Mouse (Mus musculus) layer of hippocampus, adult 11-12 months (tissue): ENCODE results near the gene Dlgap4.

Source experiments
- DNase-seq: peaks from one replicate; pipeline ENCODE4 v3.0.0; 2022; ENCODE audit warnings: low spot score

Gene Dlgap4

DNA sequence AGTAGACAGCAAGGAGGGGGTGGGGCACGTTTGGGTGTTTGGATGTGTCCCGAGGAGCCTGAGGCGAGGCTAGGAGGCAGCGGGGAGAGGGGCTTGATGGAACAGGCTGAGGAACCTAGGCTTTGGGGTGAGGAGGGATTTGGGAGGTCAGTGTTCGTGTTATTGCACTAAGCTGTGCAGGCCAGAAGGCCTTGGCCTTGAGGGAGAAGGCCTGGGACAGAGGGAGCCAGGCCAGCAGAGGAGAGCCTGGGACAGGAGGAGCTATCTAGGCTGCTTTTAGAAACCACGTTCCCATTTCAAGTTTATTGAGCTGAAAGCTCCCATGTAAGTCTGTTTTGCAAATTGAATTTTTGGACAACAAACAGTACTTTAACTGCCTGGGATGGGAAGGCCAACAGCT, 46.5 kb downstream of the Dlgap4 start:
- no peak for DNase-seq

DNA sequence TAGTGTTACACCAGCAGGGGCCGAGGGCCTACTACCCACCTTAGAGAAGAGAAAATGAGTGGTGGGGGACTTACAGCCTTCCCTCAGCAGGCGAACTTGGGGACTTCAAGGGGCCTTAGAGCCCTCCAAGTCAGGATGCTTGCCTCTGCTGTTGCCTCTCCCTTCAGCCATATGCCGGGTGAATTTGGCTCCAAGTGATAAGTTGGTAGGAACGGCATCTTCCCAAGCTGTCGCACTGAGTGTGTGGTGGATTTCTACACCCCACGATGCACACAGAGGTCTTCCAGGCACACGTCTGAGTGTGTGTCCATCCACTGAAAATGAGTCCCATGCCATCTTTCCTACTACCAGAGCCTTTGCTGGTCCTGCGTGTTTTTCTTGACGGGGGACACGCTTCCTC, 49.7 kb downstream of the Dlgap4 start:
- no peak for DNase-seq

DNA sequence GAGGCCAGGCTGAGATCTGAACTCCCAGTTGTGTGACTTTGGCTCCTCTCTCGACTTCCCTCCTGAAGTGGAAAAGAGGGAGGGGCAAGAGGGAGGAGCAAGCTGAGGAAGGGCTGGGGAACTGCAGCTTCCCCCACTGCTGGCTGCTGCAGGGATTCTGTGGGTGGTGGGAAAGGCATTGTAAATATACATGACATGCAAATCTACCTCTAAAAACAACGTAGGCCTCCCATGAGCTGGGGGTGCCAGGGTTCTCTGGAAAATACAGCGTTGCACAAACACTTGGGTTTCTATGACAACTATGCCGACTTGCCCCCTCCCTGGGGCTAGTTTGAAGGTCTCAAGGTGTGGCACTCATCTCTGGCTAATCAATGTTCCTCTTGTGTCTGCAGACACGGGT, 50.9 kb downstream of the Dlgap4 start:
- no peak for DNase-seq

DNA sequence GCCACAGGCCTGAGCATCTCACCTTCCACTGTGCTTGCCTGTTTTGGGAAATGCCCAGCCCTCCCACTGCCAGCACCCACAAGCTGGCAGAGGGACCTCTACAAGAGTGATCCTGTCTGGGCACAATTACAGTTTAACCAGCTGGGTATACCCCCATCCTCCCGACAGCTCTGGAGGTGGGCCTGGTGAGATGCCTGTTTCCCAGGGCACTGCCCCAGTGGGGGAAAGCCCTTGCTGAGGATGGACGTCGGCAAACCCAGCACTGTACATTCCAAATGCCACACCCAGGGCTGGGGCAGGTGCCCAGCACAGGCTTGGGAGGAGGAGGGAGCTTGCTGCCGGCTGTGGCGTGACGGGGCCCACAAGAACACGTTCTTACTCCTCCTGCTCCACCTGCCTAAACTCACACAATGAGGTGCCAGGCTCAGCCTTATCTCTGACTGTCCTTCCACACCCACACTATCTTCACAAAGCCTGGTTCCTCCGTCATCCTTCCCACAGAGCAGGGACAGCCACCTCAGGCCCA, 51.6 kb downstream of the Dlgap4 start:
- peak; percentile 28 for DNase-seq

DNA sequence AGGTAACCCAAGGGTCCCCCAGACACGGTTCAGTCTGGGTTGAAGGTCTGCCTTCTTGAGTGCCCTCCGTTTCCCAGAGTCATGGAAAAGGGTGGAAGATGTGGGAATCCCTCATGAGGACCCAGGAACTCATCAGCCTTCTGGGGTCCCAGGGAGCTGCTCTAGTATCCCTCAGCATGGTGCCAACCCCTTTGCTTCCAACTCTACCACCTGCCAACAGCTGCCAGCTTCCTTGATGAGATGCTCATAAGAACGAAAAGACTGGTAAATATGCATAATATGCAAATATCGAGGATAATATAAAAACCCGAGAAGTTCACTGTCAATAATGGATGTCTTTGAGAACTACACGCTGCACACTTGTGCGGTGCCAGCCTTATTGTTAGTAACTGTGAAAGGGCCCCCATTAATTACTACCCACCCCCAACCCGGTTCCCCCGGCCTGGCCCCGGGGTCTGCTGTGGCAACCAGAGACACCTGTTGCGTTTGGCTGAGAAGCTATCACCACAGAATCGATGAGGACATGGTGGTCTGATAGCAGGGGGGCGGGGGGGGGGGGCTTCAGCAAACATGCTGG, 52.2 kb downstream of the Dlgap4 start:
- DNase-seq, result no peak

DNA sequence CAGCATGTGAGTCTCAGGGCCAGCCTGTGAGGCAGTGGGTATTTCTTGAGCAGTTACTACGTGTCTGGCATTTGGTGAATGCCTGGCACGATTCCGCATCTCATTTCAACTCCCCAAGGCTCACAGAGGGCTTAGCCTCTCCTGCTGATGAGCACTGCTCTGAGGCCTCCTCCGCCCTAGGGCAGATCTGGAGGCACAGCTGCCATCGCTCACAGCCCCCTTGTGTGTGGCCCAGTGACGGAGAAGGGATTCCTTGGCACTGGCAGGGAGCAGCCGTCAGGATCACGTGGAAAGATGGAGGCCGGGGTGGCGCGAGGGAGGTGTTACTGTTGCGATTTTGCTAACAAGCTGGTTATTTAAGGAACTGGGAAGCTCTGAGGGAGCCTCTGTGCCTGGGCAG, 52.7 kb downstream of the Dlgap4 start:
- peak; percentile 82 for DNase-seq

DNA sequence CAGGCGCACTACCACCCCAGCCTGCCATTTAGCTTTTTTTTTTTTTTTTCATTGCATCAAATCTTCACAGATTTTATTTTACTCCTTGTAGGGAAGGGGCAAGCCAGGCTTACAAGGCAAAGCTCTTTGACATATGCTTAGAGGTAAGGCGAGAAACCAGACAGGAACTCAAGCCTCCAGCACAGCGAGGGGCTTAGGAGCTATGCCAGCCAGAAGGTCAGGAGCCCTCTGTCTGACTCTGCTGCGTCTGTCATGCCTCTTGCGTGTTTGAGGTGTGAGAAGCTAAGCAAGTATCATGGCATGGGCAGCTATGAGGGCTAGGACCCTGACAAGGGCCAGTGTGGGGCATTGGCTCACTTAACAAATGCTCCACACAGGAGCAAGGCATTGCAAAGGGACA, 53.8 kb downstream of the Dlgap4 start:
- DNase-seq, result no peak

DNA sequence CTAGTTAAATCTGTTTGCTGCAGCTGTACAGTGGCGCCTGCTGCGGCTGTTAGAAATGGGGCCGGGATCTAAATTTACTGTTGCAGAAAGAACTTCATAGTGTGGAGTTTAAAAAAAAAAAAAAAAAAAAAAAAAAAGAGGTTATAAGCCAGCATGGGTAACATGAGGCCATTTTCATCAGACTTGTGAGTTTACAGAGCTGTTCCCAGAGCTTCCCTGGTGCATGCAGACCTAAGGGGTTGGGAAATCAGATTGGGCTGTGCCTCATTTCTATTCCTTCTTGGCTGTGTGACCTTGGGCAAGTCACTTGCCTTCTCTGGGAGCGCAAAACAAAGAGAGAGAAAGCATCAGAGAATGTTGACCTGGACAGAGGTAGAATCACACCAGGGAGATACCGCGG, 55.1 kb downstream of the Dlgap4 start:
- no peak for DNase-seq

DNA sequence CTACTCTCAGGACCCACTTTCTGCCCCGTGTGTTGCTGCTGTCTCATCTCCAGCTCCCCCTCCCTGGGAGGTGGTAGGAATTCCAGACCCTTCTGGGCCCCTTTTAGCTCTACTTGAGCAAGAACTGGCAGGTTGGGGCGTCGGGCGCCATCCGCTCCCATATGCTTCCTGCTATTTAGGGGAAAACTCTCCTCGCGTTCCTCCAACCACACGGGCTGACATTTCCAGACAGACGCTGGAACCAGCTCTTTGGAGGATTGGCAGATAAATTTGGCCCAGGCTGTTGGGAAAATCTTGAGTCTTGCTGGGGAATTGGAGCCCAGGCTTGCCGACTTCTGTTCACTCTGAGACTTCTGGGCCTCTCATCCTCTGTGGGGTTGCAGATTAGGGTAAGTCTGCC, 59.8 kb downstream of the Dlgap4 start:
- DNase-seq, result peak; percentile 76

DNA sequence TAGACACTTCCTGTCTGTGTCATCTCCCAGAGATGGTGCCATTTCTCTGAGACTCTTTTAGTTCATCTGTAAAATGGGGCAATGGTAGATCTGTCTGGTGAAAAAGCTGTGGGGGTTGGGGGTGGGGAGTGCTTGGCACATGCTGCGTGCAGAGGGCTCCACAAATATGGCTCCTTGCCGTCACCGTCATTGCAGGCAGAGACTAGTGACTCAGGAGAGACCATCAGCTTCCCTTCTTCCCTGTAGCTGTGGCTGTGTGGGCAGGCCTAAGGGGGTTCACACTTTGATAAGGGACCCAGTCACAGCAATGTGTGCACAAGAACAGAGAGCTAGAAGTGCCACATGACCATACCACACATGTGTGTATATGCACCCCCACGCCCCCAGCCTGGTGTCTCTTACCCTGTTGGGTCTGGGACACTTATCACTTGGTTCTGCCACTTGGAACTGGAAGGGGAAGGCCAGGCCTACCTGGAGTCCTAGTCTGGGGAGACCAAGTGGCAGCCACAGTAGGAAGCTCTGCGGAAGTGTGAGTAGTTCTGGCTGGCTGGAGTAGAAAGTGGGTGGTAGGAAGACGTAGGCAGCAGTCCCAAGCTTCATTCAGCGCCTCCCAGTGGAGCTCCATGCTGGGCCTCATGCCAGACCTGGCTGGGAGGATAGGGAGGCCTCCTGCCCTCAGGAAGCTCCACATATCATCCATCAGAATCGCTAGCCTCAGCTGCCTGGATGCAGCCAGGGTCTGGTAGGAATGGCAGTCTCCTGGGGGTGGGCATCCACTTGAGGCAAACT, 60.6 kb downstream of the Dlgap4 start:
- no peak for DNase-seq

DNA sequence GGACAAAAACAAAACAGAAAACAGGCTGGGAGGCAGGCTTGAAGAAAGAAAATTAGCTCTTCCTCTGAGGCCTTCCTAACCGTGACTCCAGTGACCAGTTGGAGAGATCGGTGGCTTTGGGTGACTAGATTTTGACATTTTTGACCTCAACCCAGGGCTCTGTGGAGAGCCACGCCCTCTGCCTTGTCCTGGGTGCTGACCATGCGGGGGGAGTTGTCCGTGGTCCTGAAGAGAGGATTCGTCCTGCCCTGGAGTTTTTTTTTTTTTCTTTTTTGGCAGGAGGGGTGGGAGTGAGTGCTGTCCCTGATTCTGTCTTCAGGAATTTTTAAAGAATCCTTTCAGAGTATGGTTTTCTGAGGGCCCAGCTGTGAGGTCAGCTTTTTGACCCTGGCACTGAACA, 63.4 kb downstream of the Dlgap4 start:
- no peak for DNase-seq

DNA sequence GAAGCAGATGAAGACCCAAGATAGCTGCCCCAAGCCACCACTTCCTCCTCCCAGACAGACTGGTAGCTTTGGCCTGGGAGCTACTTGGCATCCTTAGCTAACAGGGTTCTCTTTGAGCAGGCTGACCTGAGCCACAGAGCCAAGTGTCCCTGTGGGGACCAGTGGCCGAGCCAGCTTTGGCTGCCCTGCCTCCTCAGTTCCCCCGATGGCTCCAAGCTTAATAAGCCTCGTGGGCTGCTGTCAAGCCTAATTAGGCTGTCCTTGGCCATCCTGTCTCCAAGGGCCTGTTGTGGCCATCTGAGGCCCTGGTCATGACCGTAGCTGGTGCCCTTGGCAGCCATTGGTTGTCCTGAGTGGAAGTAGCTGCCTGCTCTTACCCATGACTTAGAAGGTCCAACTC, 64.6 kb downstream of the Dlgap4 start:
- no peak for DNase-seq

DNA sequence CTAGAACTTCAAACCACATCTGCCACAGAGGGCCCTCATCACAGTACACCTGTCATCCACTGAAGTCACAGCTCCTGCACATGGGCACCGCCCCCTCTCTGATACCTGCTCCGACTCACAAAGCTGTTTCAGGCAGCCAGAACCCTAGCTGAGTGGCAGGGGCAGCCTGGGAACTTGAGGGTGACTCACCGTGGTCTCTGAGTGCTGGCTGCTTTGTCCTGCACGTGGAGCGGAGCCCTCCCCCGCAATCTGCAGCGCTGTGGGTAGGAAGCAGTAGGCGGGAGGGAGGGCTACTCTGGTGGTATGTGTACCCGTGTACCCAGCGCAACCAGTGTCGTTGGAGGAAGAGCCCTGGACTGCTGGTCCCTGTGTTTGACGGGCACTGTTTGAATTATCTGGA, 69.5 kb downstream of the Dlgap4 start:
- no peak for DNase-seq

DNA sequence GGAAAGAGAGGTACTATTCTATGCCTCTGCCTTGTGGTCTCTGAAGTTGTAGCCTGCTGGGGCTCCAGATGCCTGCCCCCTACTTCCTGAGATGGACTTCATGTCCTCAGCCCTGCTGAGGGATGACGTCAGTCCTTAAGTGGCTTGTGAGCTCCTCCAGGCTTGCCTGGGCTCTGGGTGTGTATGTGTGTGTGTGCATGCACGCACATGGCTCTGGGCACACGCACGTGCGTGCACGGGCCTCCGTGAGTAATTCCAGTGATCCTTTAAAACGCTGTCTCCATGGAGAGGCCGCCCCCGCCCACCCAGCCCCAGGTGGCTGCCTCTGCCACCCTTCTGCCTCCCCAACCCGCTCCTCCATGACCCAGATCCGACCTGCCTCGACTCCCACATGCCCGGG, 72.5 kb downstream of the Dlgap4 start:
- DNase-seq, result no peak

DNA sequence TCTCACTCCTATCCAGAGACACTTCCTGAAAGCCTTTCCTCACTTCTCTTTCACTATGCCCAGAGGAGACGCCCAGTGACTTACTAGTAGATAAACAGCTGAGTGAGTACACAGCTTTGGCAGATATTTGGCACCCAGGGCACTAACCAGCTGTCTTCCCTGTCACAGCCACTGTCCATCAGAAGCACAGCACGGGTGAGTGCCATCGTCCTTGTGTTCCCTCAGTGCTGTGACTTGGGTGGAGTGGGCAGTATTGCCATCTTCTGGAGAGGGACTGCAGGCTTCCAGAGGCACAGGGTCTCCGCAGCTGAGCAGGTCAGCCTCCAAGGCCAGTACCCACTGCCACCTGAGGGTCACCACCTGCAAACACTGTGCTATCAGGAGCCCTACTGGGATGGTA, 73.2 kb downstream of the Dlgap4 start:
- no peak for DNase-seq

DNA sequence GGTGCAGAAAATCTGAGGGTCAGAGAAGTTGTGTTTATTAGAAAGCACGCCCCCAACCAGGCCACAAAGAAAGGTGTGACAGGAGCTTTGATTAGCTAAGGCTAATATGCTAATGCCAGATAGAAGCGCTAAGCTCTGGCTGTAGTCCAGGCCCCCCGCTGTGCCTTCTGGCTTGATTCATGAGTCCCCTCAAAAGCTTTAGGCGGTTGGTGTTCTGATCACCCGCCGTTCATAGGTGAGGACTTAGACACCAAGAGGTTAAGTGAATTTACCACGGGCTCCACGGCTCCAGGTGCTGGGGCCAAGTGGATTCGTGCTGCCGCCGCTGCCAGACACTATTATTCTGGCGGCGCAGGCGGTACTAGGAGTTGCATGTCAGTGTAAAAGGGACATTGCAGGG, 75.1 kb downstream of the Dlgap4 start:
- no peak for DNase-seq

DNA sequence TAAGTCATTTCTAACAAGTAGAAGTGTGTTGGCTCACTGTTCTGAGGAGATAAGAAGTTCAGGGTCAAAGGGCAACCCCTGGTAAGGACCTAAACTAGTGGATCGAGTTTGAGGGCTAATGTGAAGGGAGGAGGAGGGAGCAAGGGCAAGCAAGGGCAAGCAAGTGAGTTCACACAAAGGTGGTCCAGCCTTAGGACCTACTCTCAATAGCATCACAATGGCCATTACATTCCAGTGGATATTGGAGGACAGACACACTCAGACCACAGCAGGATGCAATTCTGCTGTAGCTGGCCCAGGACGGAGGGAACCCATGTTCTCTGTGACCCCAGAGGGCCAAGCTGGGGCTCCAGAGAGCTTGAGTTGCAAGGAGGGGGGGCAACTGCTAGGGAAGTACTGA, 77.3 kb downstream of the Dlgap4 start:
- DNase-seq, result no peak

DNA sequence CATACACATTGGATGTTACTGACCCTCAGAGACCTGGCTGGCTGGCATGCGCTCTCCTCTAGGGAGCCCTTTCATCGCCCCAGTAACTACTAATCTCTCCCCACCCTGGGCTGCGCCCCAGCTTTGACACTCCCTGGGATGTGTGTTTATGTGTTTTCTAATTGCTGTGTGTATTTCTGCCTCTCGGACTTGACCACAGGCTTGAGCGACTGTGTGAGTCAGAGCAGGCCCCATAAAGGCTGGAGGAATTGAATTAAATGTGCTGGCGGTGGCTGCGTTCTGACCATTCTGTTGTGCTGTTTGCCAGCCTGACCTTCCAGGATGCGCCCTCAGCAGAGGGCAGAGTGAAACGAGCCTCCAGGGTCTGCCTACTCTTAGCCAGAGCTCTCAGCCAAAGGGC, 78.2 kb downstream of the Dlgap4 start:
- no peak for DNase-seq

DNA sequence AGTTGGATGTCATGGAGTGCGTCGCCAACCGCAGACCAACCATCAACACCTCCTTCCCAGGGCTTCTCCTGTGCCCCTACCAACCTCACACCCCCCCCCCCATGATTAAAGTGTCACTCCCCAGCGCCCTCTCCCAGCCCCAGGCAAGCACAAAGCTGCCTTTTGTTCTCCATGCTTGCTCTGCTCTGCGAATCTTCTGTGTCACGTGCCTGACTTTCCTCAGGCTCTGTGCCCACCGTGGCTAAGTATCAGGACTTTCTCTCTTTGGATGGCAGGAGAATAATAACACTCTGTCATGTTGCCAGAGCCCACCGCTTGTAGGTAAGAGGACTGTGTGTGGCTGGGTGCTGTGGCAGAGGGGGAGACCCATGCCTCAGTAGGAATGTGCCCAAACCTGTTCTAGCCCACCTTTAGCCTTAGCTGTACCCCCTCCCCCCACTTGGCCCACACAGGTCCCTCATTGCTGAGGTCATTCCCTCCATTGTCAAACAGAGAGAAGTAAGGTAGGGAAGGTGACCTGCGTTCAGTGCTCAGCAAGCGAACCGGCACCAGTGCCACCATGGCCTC, 79.8 kb downstream of the Dlgap4 start:
- DNase-seq, result no peak

DNA sequence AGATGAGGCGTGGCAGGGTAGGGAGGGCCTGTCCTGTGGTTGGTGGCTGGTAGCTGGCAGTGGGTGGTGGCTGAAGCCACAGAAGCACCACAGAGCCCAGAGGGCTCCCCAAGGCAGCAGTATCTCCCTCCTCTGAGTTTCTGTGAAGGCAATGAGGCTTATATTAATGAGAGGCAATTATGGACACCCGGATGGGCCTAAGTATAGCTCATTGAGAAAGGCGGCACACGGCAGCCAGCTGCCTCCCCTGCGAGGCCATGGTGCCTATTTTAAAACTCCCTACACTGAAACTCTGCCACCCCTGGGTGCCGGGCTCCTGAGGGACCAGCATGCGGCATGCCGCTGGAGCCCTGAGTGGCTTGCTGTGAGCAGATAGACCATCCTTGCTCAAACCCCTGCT, 83.8 kb downstream of the Dlgap4 start:
- DNase-seq, result no peak

DNA sequence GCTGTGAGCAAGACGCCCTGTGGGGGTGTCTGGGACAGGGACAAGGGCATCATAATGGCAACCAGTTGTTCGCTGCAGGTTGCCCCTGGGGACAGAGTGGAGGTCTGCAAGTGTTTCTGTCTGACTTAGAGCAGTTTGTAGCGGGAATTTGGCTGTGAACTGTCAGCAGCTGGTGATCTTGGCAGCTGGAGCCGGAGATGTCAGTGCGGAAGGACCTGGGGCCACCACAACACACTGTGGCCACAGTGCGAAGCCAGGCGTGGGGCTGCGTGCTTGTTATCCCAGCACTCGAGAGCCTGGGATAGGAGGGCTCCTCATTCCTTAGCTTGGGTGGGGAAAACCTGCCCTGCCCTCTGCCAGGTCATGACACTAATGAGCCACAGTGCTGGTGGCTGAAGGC, 84.7 kb downstream of the Dlgap4 start:
- no peak for DNase-seq

DNA sequence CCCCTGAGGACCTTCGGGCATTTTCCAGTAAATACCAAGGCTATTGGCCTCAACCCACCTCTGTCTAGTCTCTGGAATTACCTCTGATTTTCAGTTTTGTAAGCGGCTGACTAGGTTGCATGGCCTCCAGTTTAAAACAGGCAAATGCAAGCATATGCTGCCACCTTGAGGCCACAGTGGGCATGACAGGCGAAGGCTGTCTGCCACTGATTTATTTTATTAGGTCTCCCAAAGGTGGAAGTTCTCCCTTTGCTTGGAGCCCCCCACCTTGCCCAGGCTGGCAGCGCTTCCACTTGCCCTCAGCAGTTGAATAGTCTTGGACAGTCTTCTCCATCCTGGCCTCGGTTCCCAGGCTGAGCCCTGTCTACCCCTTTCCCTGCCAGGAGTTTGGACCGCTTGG, 92.0 kb downstream of the Dlgap4 start:
- peak; percentile 89 for DNase-seq

DNA sequence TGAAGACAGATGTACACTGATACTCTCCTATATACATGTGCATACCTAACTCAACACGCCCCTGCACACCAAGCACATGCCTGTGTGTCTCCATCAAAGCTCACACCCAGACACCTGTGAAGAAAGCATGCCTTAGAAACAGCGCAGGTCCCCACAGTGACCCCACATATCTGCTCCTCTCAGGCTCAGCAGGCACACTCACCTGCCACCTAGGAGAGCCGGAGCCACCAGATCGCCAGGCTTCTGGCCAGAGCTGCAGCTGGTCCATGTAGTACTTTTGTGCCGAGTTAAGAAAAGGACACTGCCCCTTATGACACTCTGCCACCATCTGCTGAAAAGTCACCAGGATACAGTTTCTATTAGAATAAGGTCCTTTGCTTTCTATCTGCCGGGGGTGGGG, 103.2 kb downstream of the Dlgap4 start:
- no peak for DNase-seq
